Mouse (Mus musculus) mature B cell (primary cell): Measurements from ENCODE around the gene Rfx2.

ENCODE experiments used
- in situ Hi-C: fragments of 300-500 bp; cut with MboI; formaldehyde crosslinking; loops from 2 replicates; pipeline ENCODE4 v1.14.3; 2019

Gene Rfx2

GRCm38 (mm10) chr17:56830411-56831110, at the start of gene Rfx2:
Gene Rfx2 (minus strand): TSS chr17:56831013.
- in situ Hi-C loops, result no loop called here

- in situ Hi-C loops, result no loop called here
These were observed 46.6 kb upstream of the Rfx2 start for GRCm38 (mm10) chr17:56877426-56877825.

- in situ Hi-C loops, result no loop called here
These were observed 46.2 kb upstream of the Rfx2 start for GRCm38 (mm10) chr17:56876981-56877380.

GRCm38 (mm10) chr17:56876465-56876864, 45.7 kb upstream of the Rfx2 start:
- in situ Hi-C loops, result no loop called here

- in situ Hi-C loops, result no loop called here
These were observed 44.3 kb upstream of the Rfx2 start, which contains the start of gene 1700061G19Rik for GRCm38 (mm10) chr17:56874936-56875651. Gene 1700061G19Rik (plus strand): TSS chr17:56875477.

- in situ Hi-C loops, result no loop called here
These were observed 43.4 kb upstream of the Rfx2 start, which contains the start of gene Acsbg2 for GRCm38 (mm10) chr17:56874237-56874636. Gene Acsbg2 (minus strand): TSS chr17:56874447.

GRCm38 (mm10) chr17:56872512-56872911, 41.7 kb upstream of the Rfx2 start:
- in situ Hi-C loops, result no loop called here

- in situ Hi-C loops, result no loop called here
These were observed 41.0 kb upstream of the Rfx2 start for GRCm38 (mm10) chr17:56871767-56872166.

- in situ Hi-C loops, result no loop called here
These were observed 39.6 kb upstream of the Rfx2 start for GRCm38 (mm10) chr17:56870287-56870953.

GRCm38 (mm10) chr17:56869481-56869977, 38.7 kb upstream of the Rfx2 start:
- in situ Hi-C loops, result no loop called here

- in situ Hi-C loops, result no loop called here
These were observed 35.3 kb upstream of the Rfx2 start for GRCm38 (mm10) chr17:56866071-56866470.

GRCm38 (mm10) chr17:56861197-56861596, 30.4 kb upstream of the Rfx2 start:
- in situ Hi-C loops, result no loop called here

- in situ Hi-C loops, result no loop called here
These were observed 28.1 kb upstream of the Rfx2 start for GRCm38 (mm10) chr17:56858922-56859321.

- in situ Hi-C loops, result no loop called here
These were observed 27.4 kb upstream of the Rfx2 start for GRCm38 (mm10) chr17:56858216-56858615.

GRCm38 (mm10) chr17:56855421-56855820, 24.6 kb upstream of the Rfx2 start:
- in situ Hi-C loops, result no loop called here

- in situ Hi-C loops, result no loop called here
These were observed 20.4 kb upstream of the Rfx2 start for GRCm38 (mm10) chr17:56851167-56851566.

- in situ Hi-C loops, result no loop called here
These were observed 18.9 kb upstream of the Rfx2 start for GRCm38 (mm10) chr17:56849710-56850109.

GRCm38 (mm10) chr17:56848785-56849184, 18.0 kb upstream of the Rfx2 start:
- in situ Hi-C loops, result no loop called here

GRCm38 (mm10) chr17:56843678-56844077, 12.9 kb upstream of the Rfx2 start:
- in situ Hi-C loops, result no loop called here

- in situ Hi-C loops, result no loop called here
These were observed 11.4 kb upstream of the Rfx2 start for GRCm38 (mm10) chr17:56842173-56842572.

- in situ Hi-C loops, result no loop called here
These were observed 9.7 kb upstream of the Rfx2 start for GRCm38 (mm10) chr17:56840524-56840923.

- in situ Hi-C loops, result no loop called here
These were observed 5.5 kb upstream of the Rfx2 start for GRCm38 (mm10) chr17:56836336-56836735.
